Mouse (Mus musculus): ENCODE measurements around the gene Tmem131.

GRCm38 (mm10) chr1:36761061-36761460 lies 182.4 kb downstream of the Tmem131 start:
- TF ChIP-seq CTCF (IDR thresholded peaks at IDR 0.05; ENCODE audit: low read depth), result no peak
- TF ChIP-seq EP300 (IDR thresholded peaks at IDR 0.05; ENCODE audit: low read depth), result no peak
